Mouse (Mus musculus): Measurements from ENCODE around the gene Pln. TPM values are rescaled to one million over a fixed set of nuclear protein-coding genes. Genes with fewer than 3 reads are reported as not detected.

Gene Pln
- polyA plus RNA-seq (2012; rRNA removed), result 1.9 and 2.8 TPM in 2 replicates

- H3K27me3 ChIP-seq (ENCODE audit: control insufficient read depth, insufficient read depth, low read length), result no peaks in the 10 kb centered on the region
- no peak within 1 kb of the TSS for H3K4me3 ChIP-seq (replicated peaks; ENCODE audit: insufficient read depth, low read depth, low read length)
- H3K27ac ChIP-seq (ENCODE audit: insufficient read depth, low read length), result no peak within 1 kb of the TSS
- peaks cover 2% of the 10 kb centered on the region; the same call in 1 of the 2 replicates for H3K4me1 ChIP-seq (ENCODE audit: control insufficient read depth, insufficient read depth, low read length)
- 75% methylated on average over 6 of the region's 6 CpGs for WGBS
- no peak for DNase-seq
- TF ChIP-seq POLR2A (IDR thresholded peaks at IDR 0.05; ENCODE audit: borderline replicate concordance, insufficient read depth, low read length) (no peak), CTCF (IDR thresholded peaks at IDR 0.05; ENCODE audit: borderline replicate concordance, insufficient read depth, low read depth, low read length) (no peak)
Measured at GRCm38 (mm10) chr10:53337162-53337923, at the start of gene Pln. TSS of gene Pln (plus strand) at chr10:53337667.

GRCm38 (mm10) chr10:53305867-53306266 is 31.6 kb upstream of the Pln start:
- 39% methylated on average over 3 of the region's 3 CpGs for WGBS
- H3K27ac ChIP-seq (ENCODE audit: insufficient read depth, low read length), result no peak overlapping the region
- no peak for TF ChIP-seq CTCF (IDR thresholded peaks at IDR 0.05; ENCODE audit: borderline replicate concordance, insufficient read depth, low read depth, low read length)
- no peak for TF ChIP-seq POLR2A (IDR thresholded peaks at IDR 0.05; ENCODE audit: borderline replicate concordance, insufficient read depth, low read length)
- no peaks in the 10 kb centered on the region for H3K4me1 ChIP-seq (ENCODE audit: control insufficient read depth, insufficient read depth, low read length)
- DNase-seq, result no peak
- no peak overlapping the region for H3K4me3 ChIP-seq (replicated peaks; ENCODE audit: insufficient read depth, low read depth, low read length)
- H3K27me3 ChIP-seq (ENCODE audit: control insufficient read depth, insufficient read depth, low read length), result no peaks in the 10 kb centered on the region

GRCm38 (mm10) chr10:53306674-53307073 is 30.8 kb upstream of the Pln start:
- Histone ChIP-seq H3K4me3 (replicated peaks; ENCODE audit: insufficient read depth, low read depth, low read length) (no peak overlapping the region), H3K27ac (ENCODE audit: insufficient read depth, low read length) (no peak overlapping the region), H3K4me1 (ENCODE audit: control insufficient read depth, insufficient read depth, low read length) (no peaks in the 10 kb centered on the region; the same call in 1 of the 2 replicates), H3K27me3 (ENCODE audit: control insufficient read depth, insufficient read depth, low read length) (no peaks in the 10 kb centered on the region)
- whole genome bisulfite sequencing, result 96% methylated on average over 3 of the region's 3 CpGs
- no peak for TF ChIP-seq POLR2A (IDR thresholded peaks at IDR 0.05; ENCODE audit: borderline replicate concordance, insufficient read depth, low read length)
- no peak for TF ChIP-seq CTCF (IDR thresholded peaks at IDR 0.05; ENCODE audit: borderline replicate concordance, insufficient read depth, low read depth, low read length)
- no peak for DNase-seq

GRCm38 (mm10) chr10:53323367-53323766 is 14.1 kb upstream of the Pln start:
- no peak for DNase-seq
- no peaks in the 10 kb centered on the region for H3K27me3 ChIP-seq (ENCODE audit: control insufficient read depth, insufficient read depth, low read length)
- no peak overlapping the region for H3K27ac ChIP-seq (ENCODE audit: insufficient read depth, low read length)
- no peaks in the 10 kb centered on the region for H3K4me1 ChIP-seq (ENCODE audit: control insufficient read depth, insufficient read depth, low read length)
- no peak overlapping the region for H3K4me3 ChIP-seq (replicated peaks; ENCODE audit: insufficient read depth, low read depth, low read length)
- TF ChIP-seq CTCF (IDR thresholded peaks at IDR 0.05; ENCODE audit: borderline replicate concordance, insufficient read depth, low read depth, low read length) (no peak), POLR2A (IDR thresholded peaks at IDR 0.05; ENCODE audit: borderline replicate concordance, insufficient read depth, low read length) (no peak)

- no peak for TF ChIP-seq CTCF (IDR thresholded peaks at IDR 0.05; ENCODE audit: borderline replicate concordance, insufficient read depth, low read depth, low read length)
- TF ChIP-seq POLR2A (IDR thresholded peaks at IDR 0.05; ENCODE audit: borderline replicate concordance, insufficient read depth, low read length), result no peak
- no peak for DNase-seq
- Histone ChIP-seq H3K4me3 (replicated peaks; ENCODE audit: insufficient read depth, low read depth, low read length) (no peak overlapping the region), H3K27me3 (ENCODE audit: control insufficient read depth, insufficient read depth, low read length) (no peaks in the 10 kb centered on the region), H3K4me1 (ENCODE audit: control insufficient read depth, insufficient read depth, low read length) (peaks cover 6% of the 10 kb centered on the region), H3K27ac (ENCODE audit: insufficient read depth, low read length) (no peak overlapping the region)
- 29% methylated on average over 1 of the region's 1 CpGs for WGBS
Measured at GRCm38 (mm10) chr10:53324663-53325062, 12.8 kb upstream of the Pln start.

GRCm38 (mm10) chr10:53326367-53326766 is 11.1 kb upstream of the Pln start:
- TF ChIP-seq CTCF (IDR thresholded peaks at IDR 0.05; ENCODE audit: borderline replicate concordance, insufficient read depth, low read depth, low read length), result no peak
- no peak for TF ChIP-seq POLR2A (IDR thresholded peaks at IDR 0.05; ENCODE audit: borderline replicate concordance, insufficient read depth, low read length)
- Histone ChIP-seq H3K4me3 (replicated peaks; ENCODE audit: insufficient read depth, low read depth, low read length) (no peak overlapping the region), H3K27ac (ENCODE audit: insufficient read depth, low read length) (no peak overlapping the region), H3K4me1 (ENCODE audit: control insufficient read depth, insufficient read depth, low read length) (peaks cover 6% of the 10 kb centered on the region), H3K27me3 (ENCODE audit: control insufficient read depth, insufficient read depth, low read length) (no peaks in the 10 kb centered on the region)
- no peak for DNase-seq

- TF ChIP-seq POLR2A (IDR thresholded peaks at IDR 0.05; ENCODE audit: borderline replicate concordance, insufficient read depth, low read length) (no peak), CTCF (IDR thresholded peaks at IDR 0.05; ENCODE audit: borderline replicate concordance, insufficient read depth, low read depth, low read length) (no peak)
- H3K27me3 ChIP-seq (ENCODE audit: control insufficient read depth, insufficient read depth, low read length), result no peaks in the 10 kb centered on the region
- DNase-seq, result no peak
- WGBS, result 37% methylated on average over 3 of the region's 3 CpGs
- peaks cover 6% of the 10 kb centered on the region for H3K4me1 ChIP-seq (ENCODE audit: control insufficient read depth, insufficient read depth, low read length)
- H3K4me3 ChIP-seq (replicated peaks; ENCODE audit: insufficient read depth, low read depth, low read length), result no peak overlapping the region
- H3K27ac ChIP-seq (ENCODE audit: insufficient read depth, low read length), result no peak overlapping the region
Measured at GRCm38 (mm10) chr10:53329257-53329656, 8.2 kb upstream of the Pln start.

- Histone ChIP-seq H3K27ac (ENCODE audit: insufficient read depth, low read length) (no peak overlapping the region), H3K4me3 (replicated peaks; ENCODE audit: insufficient read depth, low read depth, low read length) (no peak overlapping the region), H3K27me3 (ENCODE audit: control insufficient read depth, insufficient read depth, low read length) (no peaks in the 10 kb centered on the region), H3K4me1 (ENCODE audit: control insufficient read depth, insufficient read depth, low read length) (peaks cover 8% of the 10 kb centered on the region)
- DNase-seq, result no peak
- TF ChIP-seq CTCF (IDR thresholded peaks at IDR 0.05; ENCODE audit: borderline replicate concordance, insufficient read depth, low read depth, low read length) (no peak), POLR2A (IDR thresholded peaks at IDR 0.05; ENCODE audit: borderline replicate concordance, insufficient read depth, low read length) (no peak)
- 60% methylated on average over 2 of the region's 2 CpGs for WGBS
Measured at GRCm38 (mm10) chr10:53332752-53333151, 4.7 kb upstream of the Pln start.

Data from cerebellum, adult 2 months (tissue).